Mouse (Mus musculus) heart, adult 2 months (tissue): Measurements from ENCODE around the gene Ezh1. TPM values are rescaled to one million over a fixed set of nuclear protein-coding genes. Genes with fewer than 3 reads are reported as not detected.

Source experiments
- DNase-seq, 2 experiments: peaks; one replicate each; pipeline ENCODE4 v3.0.0; 2021
- H3K27ac ChIP-seq: fragments of 200-600 bp; 2 replicates; pipeline ENCODE4 v1.8.1; 2022
- H3K27me3 ChIP-seq: fragments of 200-500 bp; 2 replicates; pipeline ENCODE4 v1.6.1; 2012; ENCODE audit warnings: mild to moderate bottlenecking, low read length, inconsistent platforms, mixed read lengths; ENCODE audit not compliant: control insufficient read depth, insufficient read depth
- H3K36me3 ChIP-seq: fragments of 200-500 bp; 2 replicates; pipeline ENCODE4 v1.6.1; 2012; ENCODE audit warnings: low read length, inconsistent platforms; ENCODE audit not compliant: control insufficient read depth, insufficient read depth
- H3K4me1 ChIP-seq: fragments of 200-500 bp; 2 replicates; pipeline ENCODE4 v1.6.1; 2011; ENCODE audit warnings: low read length; ENCODE audit not compliant: control insufficient read depth, insufficient read depth
- H3K4me3 ChIP-seq: fragments of 200-600 bp; 2 replicates; pipeline ENCODE4 v1.8.1; 2022
- H3K79me2 ChIP-seq: fragments of 200-500 bp; replicated peaks from 2 replicates; pipeline ENCODE4 v1.6.1; 2012; ENCODE audit warnings: mild to moderate bottlenecking, inconsistent platforms, low read length, moderate library complexity, mixed read lengths; ENCODE audit not compliant: control insufficient read depth, insufficient read depth
- H3K9ac ChIP-seq: fragments of 200-500 bp; 2 replicates; pipeline ENCODE4 v1.6.1; 2012; ENCODE audit warnings: low read depth, mild to moderate bottlenecking, control low read depth, inconsistent platforms, low read length, mixed read lengths
- CTCF ChIP-seq: fragments of 200-600 bp; IDR thresholded peaks from 2 replicates; pipeline ENCODE4 v1.8.1; 2022; ENCODE audit warnings: antibody characterized with exemption, mild to moderate bottlenecking, moderate library complexity
- EP300 ChIP-seq: fragments of 200-500 bp; IDR thresholded peaks from 2 replicates; pipeline ENCODE4 v1.6.1; 2011; ENCODE audit warnings: low read depth, low read length, control low read depth; ENCODE audit not compliant: insufficient read depth
- POLR2A ChIP-seq: fragments of 200-500 bp; IDR thresholded peaks from 2 replicates; pipeline ENCODE4 v1.6.1; 2011; ENCODE audit warnings: mild to moderate bottlenecking, low read depth, low read length, control low read depth; ENCODE audit not compliant: insufficient read depth
- WGBS: fragments of 180-500 bp; shearing (Covaris S2); methylation state at CpG from one replicate; pipeline ENCODE4 v1.1.7; 2018; 5-methylcytosine and 5-hydroxymethylcytosine counted together
- intact Hi-C: fragments of 180-260 bp; cut with DNase I; formaldehyde crosslinking; loops from one replicate; pipeline ENCODE4 v1.15.1; 2025
- polyA plus RNA-seq: library from polyadenylated mRNA; depleted of rRNA; stranded (reverse); fragments of >200 nt; gene quantifications from 2 replicates; pipeline ENCODE4 v1.2.3, GENCODE M21; 2012
- total RNA-seq, 2 experiments: library from RNA; stranded (reverse); gene quantifications; 2 replicates each; pipeline ENCODE4 v1.2.3; 2021

The Ezh1 gene
- total and polyA plus RNA-seq, 3 experiments = 26.1 to 31.4 (median 29.8) TPM

- Histone ChIP-seq H3K27ac (no peak overlapping the region), H3K4me3 (no peak overlapping the region), H3K4me1 (peaks cover 3% of the 10 kb centered on the region), H3K9ac (no peak overlapping the region), H3K36me3 (no peaks in the 10 kb centered on the region), H3K79me2 (no peaks in the 10 kb centered on the region), H3K27me3 (no peaks in the 10 kb centered on the region)
- intact Hi-C loops = no loop called here
- TF ChIP-seq EP300 = no peak
- no peak for TF ChIP-seq CTCF
- no peak for TF ChIP-seq POLR2A
- DNase-seq = no peak
- WGBS = 85% methylated on average over 17 of the region's 17 CpGs
Observed at GRCm38 (mm10) chr11:101180261-101180660, 46.0 kb downstream of the Ezh1 start.

GRCm38 (mm10) chr11:101179306-101179705 is 47.0 kb downstream of the Ezh1 start:
- WGBS = 85% methylated on average over 15 of the region's 15 CpGs
- DNase-seq = no peak
- intact Hi-C loops = loop anchor here (5.0 to 10.0 kb wide), 2 partner anchors 287 to 465 kb away; partner anchors contain the start of genes Hspb9 and Kat2a
- Histone ChIP-seq H3K4me3 (no peak overlapping the region), H3K27me3 (no peaks in the 10 kb centered on the region), H3K9ac (no peak overlapping the region), H3K4me1 (peaks cover 3% of the 10 kb centered on the region), H3K27ac (no peak overlapping the region), H3K79me2 (no peaks in the 10 kb centered on the region), H3K36me3 (no peaks in the 10 kb centered on the region)
- no peak for TF ChIP-seq CTCF
- TF ChIP-seq POLR2A = no peak
- TF ChIP-seq EP300 = no peak

GRCm38 (mm10) chr11:101178061-101179058 is 47.9 kb downstream of the Ezh1 start:
- intact Hi-C loops = loop anchor here (5.0 to 10.0 kb wide), 2 partner anchors 286 to 464 kb away; partner anchors contain the start of genes Hspb9 and Kat2a
- Histone ChIP-seq H3K36me3 (no peaks in the 10 kb centered on the region), H3K4me3 (no peak overlapping the region), H3K9ac (no peak overlapping the region), H3K27me3 (no peaks in the 10 kb centered on the region), H3K27ac (no peak overlapping the region), H3K4me1 (peaks cover 3% of the 10 kb centered on the region), H3K79me2 (no peaks in the 10 kb centered on the region)
- 75% methylated on average over 36 of the region's 36 CpGs for WGBS
- TF ChIP-seq POLR2A (no peak), EP300 (no peak), CTCF (no peak)
- no peak for DNase-seq

- peaks cover 9% of the 10 kb centered on the region for H3K4me1 ChIP-seq
- H3K27ac ChIP-seq = no peak overlapping the region
- no peaks in the 10 kb centered on the region for H3K79me2 ChIP-seq
- no peak overlapping the region for H3K9ac ChIP-seq
- intact Hi-C loops = loop anchor here (2.0 to 10.0 kb wide), 4 partner anchors 94 to 462 kb away; partner anchors contain the start of genes Coasy, Hspb9 and Kat2a
- TF ChIP-seq CTCF (peak; percentile 75), EP300 (no peak)
- H3K27me3 ChIP-seq = no peaks in the 10 kb centered on the region
- 55% methylated on average over 22 of the region's 22 CpGs for WGBS
- no peak overlapping the region for H3K4me3 ChIP-seq
- DNase-seq = no peak
- H3K36me3 ChIP-seq = no peaks in the 10 kb centered on the region
Observed at GRCm38 (mm10) chr11:101176933-101177773, 49.1 kb downstream of the Ezh1 start.

GRCm38 (mm10) chr11:101176117-101176691 is 50.1 kb downstream of the Ezh1 start:
- Histone ChIP-seq H3K4me3 (peak overlapping the region; percentile 44), H3K27me3 (no peaks in the 10 kb centered on the region), H3K27ac (no peak overlapping the region), H3K79me2 (no peaks in the 10 kb centered on the region), H3K36me3 (no peaks in the 10 kb centered on the region), H3K9ac (peak overlapping the region; percentile 3; the same call in 1 of the 2 replicates), H3K4me1 (peaks cover 9% of the 10 kb centered on the region)
- intact Hi-C loops = loop anchor here (2.0 to 10.0 kb wide), 4 partner anchors 93 to 461 kb away; partner anchors contain the start of genes Coasy, Hspb9 and Kat2a
- peak; percentile 63 to 70 for DNase-seq
- 3% methylated on average over 25 of the region's 25 CpGs for WGBS
- no peak for TF ChIP-seq EP300
- peak; percentile 64 for TF ChIP-seq CTCF
